Mouse (Mus musculus): ENCODE results near the gene Zdhhc18. TPM values are rescaled to one million over a fixed set of nuclear protein-coding genes. Genes with fewer than 3 reads are reported as not detected.
"Not testable (repeated sequence)": the region's sequence is repeated elsewhere in the genome, so short reads cannot be mapped to it uniquely, and the experiment has no call there.

The Zdhhc18 gene
- total RNA-seq, 2 experiments from 2014 or later: 21.6 to 27.6 TPM

DNA sequence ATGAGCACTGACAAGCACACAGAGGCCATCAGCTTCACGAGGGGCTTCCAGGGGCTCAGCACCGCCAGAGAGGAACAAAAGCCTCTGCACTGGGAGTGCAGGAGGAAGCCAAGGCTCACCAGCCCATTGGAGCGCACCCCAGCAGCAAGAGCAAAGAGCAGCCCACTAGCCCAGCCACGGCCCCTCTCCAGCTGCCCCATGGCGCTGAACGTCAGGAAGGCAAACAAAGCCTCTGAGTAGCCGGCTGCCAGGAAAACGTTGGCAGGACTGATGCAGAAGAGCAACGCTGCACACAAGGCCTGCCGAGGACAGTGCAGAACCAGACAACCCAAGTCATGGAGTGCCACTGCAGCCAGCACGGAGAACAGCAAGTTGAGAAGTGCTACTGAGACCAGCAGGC is 15.2 kb upstream of the Zdhhc18 start:
- DNase-seq: no peak

DNA sequence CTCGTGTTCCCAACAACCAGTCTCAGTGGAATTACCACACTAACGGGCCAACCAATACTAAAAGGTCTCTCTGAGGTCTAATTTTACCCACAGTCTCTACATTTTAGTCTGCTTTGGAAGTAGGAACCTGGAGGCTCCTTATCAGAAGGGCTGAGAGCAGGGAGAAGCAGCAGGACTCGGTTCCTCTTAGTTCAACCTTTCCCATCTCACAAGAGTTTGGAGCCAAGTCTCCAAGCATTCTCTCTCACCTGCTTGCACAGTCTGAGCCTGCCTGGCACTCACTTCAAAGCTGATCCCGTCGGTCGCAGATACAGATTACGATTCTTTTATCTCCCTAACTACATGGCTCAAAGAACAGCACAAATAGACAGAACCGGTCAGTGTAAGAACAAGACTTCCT is 13.0 kb upstream of the Zdhhc18 start:
- DNase-seq: no peak

DNA sequence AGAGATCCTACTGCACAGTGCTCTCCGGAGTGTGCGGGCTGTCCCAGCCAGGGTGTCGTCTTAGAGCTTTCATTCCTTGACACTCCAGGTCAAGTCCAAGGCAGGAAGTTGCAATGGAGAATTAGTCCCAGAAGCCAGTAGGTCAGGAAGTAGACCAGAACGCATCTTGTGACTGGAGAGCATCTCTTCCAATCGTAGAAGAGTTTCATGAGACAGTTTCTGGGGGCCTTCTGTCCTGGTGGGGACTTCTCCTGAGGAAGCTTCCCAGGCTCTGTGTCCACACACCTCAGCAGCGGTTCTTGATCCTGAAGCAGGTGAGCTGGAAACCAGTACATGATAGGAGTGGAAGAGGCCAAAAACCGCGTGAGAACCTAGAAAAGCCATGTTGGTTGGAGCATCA is 12.5 kb upstream of the Zdhhc18 start:
- no peak for DNase-seq

DNA sequence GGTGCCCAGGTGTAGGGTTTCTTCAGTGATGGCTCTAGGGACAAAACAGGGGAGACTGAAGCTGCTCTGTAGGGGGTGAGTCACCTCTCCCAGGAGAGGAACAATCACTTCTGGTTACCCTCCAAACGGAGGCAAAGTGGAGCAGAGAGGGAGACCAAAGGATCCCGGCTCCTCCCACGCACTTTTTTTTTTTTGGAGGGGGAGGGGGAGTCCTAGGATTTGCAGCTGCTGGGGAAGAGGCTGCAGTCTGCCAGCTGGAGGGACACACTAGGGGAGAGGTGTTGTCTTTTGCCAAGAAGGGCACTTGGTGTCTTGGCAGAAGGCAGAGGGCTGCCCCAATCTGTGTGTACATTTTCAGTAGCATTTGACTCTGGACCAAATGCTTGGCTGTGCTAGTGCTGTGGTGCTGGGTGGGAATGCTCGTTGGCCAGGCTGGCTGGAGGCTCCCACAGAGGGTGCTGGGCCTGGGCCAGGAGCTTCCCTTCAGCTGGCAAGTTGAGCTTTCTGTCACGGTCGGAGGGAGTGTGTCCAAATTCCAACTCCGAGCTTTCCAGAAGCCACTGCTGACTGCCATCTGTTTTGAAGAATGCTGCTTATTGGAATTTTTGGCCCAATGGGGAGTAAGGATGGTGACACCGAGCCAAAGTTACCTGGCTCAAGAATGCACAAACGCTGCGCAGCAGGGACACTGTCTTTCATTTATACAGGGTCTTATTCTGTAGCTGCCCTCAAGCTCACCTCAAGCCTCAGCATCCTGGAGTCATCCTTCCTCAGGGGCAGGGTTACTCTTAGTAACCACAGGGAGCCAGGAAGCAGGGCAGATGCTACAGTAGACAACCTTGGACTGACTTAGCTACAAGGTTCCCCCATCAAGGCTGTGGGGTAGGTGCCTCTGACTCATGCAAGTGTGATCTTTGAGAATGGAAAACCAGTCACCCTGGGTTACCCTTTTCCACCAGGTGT is 10.5 kb upstream of the Zdhhc18 start:
- DNase-seq: peak; percentile 87

DNA sequence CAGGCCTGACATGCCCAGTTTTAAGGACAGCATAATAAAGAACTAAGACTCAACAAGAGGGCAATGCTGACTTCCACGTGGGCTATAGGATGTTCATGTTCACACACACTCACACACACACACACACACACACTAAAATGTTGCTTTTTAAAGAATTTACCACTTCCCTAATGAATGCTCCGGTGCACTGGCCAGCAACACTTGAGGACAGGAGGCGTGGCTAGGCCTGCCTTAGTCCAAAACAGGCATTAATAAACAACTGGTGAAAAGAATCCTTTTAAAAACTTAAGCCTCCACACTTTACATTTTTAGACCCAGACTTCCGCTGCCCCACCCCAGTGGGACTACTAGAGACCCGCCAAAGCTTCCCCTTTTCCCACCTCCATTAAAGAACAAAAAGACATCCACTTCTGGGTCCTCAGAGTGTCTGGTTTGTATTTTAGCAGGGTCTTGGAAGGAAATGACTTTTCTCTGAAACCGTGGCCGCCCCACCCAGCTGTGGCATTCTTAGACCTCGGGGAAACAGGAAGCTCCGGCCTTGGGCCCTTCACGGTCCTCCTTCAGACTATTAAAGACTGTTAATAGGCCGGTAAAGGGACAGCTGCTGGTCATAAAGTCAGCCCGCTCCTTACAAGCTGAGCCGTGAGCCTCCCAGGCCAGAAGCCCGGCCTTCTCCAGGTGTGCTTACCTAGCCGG is 9.7 kb upstream of the Zdhhc18 start:
- DNase-seq: peak; percentile 38

DNA sequence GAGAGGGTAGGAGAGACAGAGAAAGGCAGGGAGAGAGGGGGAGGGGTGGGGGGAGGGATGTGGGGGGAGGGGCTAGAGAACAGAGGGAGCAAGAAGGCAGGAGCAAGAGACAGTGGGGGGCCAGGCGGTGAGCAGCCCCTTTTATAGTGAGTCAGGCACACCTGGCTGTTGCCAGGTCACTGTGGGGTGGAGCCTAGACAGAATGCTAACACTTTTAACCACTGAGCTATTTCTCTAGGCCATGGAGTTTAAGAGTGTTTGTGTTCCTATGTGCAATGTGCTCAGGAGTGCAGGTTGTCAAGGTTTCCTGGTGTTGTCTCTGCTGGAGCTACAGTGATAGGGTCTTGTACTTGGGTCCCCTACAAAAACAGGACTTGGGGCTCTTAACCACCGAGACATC is 8.8 kb upstream of the Zdhhc18 start:
- DNase-seq: no peak

DNA sequence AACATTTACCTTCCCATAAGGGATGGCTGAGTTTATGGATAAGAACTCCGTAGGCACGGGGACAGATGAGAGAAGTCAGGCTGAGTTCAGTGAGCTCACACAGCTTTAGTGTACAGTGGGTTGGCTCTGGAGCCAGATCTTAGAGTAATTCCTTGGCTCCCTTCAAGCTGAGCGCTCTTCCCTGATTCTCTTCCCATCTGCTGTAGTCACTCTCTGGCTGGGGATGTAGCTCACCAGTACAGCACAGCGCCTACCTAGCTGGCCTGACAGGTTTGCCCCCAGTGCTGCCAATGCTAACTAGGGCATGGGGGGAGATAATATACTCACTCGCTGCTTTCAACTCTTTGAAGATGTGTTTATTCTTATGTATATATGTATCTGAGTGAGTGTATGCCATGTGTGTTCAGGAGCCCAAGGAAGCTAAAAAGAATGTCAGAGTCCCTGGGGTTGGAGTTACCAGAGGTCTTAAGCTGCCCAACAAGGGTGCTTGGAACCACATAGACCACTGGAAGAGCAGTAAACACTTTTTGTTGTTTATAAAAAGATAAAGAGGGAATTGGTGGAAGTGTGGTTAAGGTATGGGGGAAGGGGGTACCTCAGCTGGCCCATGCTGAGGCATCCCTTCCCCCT is 8.0 kb upstream of the Zdhhc18 start:
- DNase-seq: no peak

DNA sequence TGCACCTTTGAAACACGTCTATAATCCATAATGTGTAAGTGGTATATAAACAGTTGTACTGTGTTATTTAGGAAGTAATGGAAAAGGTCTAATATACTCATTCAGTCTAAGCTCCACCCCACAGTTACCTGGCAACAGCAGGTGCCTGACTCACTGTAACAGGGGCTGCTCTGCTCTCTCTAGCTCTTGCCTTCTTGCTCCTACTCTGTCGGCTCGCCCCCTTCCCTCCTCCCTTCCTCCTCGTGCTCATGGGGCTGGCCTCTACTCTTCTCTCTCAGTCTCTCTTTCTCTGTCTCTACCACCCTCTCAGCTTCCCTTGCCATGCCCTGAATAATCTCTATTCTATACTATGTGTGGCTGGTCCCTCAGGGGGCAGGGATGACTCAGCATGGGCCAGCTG is 7.0 kb upstream of the Zdhhc18 start:
- DNase-seq: no peak

DNA sequence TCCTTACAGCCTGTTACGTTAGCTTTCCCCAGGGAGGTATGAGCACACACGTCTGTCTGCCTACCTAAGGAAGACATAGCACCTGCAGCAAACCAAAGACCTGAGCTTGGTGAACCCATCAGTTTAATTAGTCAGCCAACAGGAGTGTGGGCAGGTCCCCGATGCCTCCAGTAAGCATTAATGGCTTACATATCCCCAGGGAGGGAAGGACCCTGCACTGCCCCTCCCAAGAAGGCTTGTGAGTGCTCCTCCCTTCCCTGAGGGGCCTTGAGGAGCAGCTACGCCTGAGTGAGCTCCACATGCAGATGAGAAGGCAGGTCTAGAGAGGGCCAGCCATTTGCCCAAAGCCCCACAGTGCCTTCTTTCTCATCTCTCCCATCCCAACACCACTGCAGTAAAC is 6.3 kb upstream of the Zdhhc18 start:
- no peak for DNase-seq

DNA sequence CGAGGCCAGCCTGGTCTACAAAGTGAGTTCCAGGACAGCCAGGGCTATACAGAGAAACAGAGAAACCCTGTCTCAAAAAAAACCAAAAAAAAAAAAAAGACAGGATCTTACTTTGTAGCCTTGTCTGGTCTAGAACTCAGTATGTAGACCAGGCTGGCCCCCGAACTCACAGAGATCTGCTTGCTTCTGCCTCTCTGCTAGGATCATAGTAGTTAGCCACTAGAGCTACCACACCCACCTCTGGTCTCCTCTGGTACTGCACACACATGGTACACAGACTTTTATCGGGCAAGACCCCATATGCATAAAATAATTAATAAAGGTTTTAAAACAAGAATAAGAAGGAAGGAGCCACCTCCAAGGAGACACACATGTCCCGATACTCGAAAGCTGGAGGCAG is 4.1 kb upstream of the Zdhhc18 start:
- DNase-seq: not testable (repeated sequence)

DNA sequence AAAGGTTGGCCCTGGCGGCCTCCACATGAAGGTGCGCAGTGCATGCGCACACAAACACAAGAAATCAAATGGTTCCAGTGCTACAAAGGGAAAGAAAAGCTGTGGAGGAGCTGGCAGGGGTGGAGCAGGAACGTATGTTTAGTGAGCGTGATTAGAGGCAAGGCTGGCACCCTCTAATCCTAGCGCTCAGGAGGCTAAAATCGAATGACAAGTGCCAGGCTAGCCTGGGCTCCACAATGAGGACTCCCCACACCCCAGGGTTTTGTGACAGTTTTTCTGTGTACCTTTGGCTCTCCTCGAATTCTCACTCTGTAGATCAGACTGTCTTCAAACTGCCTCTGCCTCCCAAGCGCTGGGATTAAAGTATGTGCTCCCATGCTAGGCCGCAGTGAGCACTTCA is 2.8 kb upstream of the Zdhhc18 start:
- no peak for DNase-seq

DNA sequence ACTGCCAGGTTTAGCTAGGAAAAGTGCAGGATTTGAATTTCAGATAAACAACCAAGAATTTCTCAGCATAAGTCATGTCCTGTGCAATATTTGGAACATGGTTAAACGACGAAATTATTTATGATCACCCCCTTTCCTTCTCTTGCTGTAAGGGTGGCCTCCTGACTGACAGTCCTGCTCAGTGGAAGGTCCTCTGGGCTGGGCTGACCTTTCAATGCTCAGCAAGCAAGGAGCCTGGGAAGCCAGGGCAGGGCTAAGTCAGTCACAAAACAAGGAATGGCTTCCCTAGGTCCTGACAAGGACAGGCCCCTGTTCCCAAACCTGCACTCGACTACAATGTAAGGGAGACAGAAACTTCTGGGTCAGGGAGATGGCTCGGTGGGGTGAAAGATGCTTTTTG is 2.0 kb upstream of the Zdhhc18 start:
- no peak for DNase-seq

DNA sequence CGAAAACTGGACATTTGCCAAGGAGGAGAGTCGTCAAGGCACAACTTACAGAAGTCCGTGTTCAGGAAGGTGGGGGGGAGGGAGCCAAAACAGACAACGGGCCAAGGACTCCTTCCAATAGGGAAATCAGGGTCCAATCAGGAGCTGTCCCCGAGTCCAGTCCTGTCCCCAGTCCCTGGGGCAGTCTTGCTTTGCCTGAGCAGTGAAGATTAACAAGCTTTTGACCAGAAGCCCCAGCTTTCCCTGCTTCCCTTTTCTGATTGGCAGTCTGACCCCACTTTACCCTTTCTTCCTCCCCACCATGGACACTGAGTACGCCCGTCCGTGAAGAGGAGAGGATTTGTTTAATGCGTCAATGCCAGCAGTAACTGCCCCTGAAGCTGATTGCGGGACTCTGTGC is 1.5 kb upstream of the Zdhhc18 start:
- DNase-seq: no peak

DNA sequence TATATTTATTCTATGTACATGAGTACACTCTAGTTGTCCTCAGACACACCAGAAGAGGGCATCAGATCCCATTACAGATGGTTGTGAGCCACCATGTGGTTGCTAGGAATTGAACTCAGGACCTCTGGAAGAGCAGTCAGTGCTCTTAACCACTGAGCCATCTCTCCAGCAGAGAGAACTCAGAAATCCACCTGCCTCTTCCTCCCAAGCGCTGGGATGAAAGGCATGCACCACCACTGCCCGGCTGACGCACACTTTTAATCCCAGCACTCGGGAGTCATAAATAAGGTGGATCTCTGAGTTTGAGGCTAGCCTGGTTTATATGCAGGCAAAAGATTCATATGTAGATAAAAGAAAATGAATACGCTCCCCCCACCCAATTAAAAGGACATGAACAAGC is 490 bp downstream of the Zdhhc18 start:
- not testable (repeated sequence) for DNase-seq

DNA sequence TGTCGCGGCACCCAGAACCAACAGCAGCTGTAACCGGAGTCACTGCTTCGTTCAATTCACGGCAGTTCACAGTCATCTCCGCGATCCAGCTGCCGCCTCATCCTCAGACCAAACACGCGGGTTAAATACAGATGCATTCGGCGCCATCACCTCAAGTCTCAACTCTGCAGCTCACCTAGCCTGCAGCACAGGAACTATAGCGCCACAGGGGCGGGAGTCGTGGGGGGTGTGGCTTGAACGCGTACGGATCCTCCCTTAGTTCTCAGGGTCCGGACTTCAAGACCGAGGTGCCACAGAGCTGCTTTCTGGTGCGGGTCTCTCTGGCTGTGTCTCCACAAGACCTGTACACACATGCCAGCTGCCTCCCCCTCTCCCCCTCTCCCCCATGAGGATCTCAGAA is 4.3 kb downstream of the Zdhhc18 start:
- DNase-seq: no peak

DNA sequence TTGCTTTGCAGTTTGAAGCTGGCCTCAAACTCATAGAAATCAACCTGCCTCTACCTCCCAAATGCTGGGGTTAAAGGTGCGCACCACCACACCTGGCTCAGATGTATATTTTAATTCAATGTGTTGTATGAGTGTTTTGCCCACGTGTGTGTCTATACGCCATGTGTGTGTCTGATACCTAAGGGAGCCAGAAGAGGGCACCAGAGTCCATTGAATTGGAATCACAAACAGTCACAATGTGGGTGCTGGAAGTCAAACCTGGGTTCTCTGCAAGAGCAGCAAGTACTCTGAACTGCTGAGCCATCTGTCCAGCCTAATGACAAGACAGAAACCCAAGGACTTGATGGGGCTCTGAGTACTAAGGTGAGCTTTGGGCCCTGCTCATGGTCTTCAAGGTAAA is 4.8 kb downstream of the Zdhhc18 start:
- no peak for DNase-seq

DNA sequence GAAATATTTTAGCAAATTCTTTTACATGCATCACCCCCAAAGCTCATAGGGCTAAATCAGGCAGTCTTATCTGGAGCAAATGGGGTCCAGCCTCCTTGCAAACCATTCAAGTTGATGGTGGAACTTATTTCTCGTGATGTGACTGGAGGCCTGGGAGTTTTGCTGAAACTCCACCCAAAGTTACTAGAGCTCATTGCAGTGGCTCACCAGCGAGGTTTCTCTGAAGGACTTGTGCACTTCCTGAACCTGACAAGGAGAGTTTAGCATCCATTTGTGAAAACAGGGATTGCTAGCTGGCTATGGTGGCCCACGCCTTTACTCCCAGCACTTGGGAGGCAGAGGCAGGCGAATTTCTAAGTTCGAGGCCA is 15.9 kb downstream of the Zdhhc18 start:
- DNase-seq: no peak

DNA sequence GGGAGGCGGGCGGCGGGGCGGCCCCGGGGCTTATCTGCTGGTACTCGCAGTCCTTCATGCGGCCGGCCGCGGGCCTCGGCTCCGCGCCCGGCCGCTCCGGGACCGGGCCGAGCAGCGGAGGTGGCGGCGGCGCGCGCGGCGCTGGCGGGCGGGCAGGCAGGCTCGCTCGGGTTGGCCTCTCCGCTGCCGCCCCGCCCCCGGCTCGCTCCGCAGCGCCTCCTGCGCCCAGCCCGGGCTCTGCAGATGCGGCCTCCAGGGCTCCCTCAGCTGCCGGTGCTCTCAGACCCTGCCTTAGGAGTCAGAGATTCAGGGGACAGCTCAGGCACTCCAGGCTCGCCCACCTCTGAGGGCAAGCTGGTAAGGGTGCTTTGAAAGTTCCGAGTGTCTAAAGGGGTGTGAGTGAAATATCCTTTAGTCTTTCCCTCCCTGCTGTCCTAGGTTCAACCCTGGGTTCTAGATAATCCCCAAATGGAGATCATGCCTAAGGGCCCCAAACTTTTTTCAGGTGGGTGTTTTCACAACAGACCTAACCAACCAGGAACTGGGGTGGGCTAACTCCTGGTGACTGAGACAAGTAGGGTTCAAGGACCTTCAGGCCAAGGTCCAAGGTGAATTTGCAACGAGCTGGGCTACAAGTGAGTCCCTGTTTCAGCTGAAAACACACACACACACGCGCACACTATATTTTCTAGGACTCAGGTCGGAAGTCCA is 16.5 kb downstream of the Zdhhc18 start:
- peak; percentile 90 for DNase-seq

DNA sequence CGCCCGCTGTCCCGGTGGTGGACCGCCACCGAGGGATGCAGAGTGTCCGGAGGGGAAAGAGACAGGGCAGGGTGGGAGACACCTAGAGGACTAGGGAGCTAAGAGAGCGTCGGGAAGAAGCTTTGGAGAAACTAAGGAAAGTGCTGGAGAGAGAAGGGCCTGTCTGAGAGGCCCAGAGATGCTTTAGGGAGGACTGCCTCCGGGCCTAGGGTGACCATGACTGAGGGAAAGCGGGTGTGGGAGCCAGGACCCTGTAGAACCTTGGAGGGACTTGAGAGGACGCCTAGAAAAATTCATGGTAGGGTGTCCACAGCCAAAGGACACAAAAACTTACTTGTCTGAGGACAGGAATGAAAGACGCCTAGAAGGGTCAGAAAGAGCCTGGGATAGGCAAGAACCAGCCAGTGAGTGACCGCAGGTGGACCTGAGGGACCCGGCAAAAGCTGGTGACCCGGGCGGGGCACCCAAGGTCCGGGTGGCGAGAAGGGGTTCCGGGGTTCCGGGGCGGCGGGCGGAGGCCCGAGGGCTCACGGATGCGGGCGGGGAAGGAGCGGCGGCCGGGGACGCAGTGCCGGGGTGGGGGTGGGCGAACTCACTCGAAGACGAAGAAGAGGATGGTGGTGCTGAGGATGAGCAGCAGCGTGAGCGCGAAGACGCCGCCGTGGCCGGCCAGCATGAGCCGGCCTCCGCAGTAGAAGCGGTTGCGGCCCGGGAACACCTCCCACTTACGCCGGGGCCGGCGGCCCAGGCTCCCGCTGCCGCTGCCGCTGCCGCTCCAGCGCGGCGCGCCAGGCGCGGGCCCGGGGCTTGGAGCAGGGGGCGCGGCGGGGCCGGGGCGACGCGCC is 17.2 kb downstream of the Zdhhc18 start:
- peak; percentile 55 for DNase-seq

DNA sequence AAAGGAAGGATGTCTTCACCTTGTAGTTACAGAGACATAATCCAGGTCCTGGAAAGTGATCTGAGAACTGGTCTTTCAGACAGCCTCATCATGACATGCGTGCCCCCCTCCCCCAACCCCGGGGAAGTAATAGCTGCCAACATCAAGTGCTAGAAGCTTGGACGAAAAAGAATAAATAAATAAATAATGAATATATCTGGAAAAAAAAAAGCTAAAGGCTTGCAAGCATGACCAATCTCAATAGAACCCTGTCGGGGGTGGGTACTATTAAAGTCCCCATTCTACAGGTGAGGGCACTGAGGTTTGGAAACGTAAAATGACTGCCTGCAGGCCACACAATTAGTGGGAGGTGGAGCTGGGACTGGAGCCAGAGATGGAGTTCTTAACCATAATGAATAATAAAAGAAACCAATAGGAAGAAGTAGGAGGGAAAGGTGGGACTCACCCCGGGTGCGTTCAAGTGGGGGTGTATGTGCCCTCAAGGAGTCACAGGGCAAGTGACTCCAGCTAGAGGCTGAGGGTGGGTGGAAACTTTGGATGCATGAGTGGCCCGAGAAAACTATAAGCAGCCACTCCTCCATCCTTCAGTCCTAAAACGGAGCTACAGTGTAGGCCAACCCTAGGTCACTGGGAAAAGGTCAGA is 18.1 kb downstream of the Zdhhc18 start:
- DNase-seq: no peak
